Mouse (Mus musculus): ENCODE data around the gene Gata3. TPM values are rescaled to one million over a fixed set of nuclear protein-coding genes. Genes with fewer than 3 reads are reported as not detected.

Gata3 gene
- polyA plus RNA-seq, 1 experiment from 2014 or later: 103 TPM

GRCm38 (mm10) chr2:9881051-9881591 lies 8.7 kb downstream of the Gata3 start, which contains the start of gene 4930412O13Rik:
TSS of gene 4930412O13Rik (plus strand) at chr2:9881252.
- 0% methylated on average over 33 of the region's 35 CpGs for WGBS
- Histone ChIP-seq H3K4me3 (ENCODE audit: low read length) (peak within 1 kb of the TSS; percentile 55), H3K4me2 (replicated peaks; ENCODE audit: low read depth, low read length) (peak within 1 kb of the TSS; percentile 90), H3K4me1 (ENCODE audit: insufficient read depth, low read length) (peaks cover 25% of the 10 kb centered on the region; the same call in 1 of the 2 replicates), H3K27me3 (ENCODE audit: insufficient read depth, low read length) (peaks cover 75% of the 10 kb centered on the region), H3K36me3 (ENCODE audit: insufficient read depth, low read length) (no peaks in the 10 kb centered on the region), H3K9me3 (ENCODE audit: low read length) (no peaks in the 10 kb centered on the region), H3K9ac (replicated peaks; ENCODE audit: low read length) (peak within 1 kb of the TSS; percentile 68), H3K27ac (ENCODE audit: low read length) (peak within 1 kb of the TSS; percentile 81)
- ATAC-seq (ENCODE audit: low FRiP score, low TSS enrichment): no peak

- peaks cover 25% of the 10 kb centered on the region; the same call in 1 of the 2 replicates for H3K4me1 ChIP-seq (ENCODE audit: insufficient read depth, low read length)
- H3K36me3 ChIP-seq (ENCODE audit: insufficient read depth, low read length): no peaks in the 10 kb centered on the region
- peak overlapping the region; percentile 90 for H3K4me2 ChIP-seq (replicated peaks; ENCODE audit: low read depth, low read length)
- H3K4me3 ChIP-seq (ENCODE audit: low read length): peak overlapping the region; percentile 55
- no peaks in the 10 kb centered on the region for H3K9me3 ChIP-seq (ENCODE audit: low read length)
- peak overlapping the region; percentile 68 for H3K9ac ChIP-seq (replicated peaks; ENCODE audit: low read length)
- 7% methylated on average over 11 of the region's 11 CpGs for WGBS
- peak overlapping the region; percentile 81; the same call in 1 of the 2 replicates for H3K27ac ChIP-seq (ENCODE audit: low read length)
- no peak for ATAC-seq (ENCODE audit: low FRiP score, low TSS enrichment)
- H3K27me3 ChIP-seq (ENCODE audit: insufficient read depth, low read length): peaks cover 75% of the 10 kb centered on the region
Observed at GRCm38 (mm10) chr2:9880271-9880670, 9.6 kb downstream of the Gata3 start.

- peaks cover 75% of the 10 kb centered on the region for H3K27me3 ChIP-seq (ENCODE audit: insufficient read depth, low read length)
- under 1% methylated on average over 19 of the region's 21 CpGs for WGBS
- H3K9me3 ChIP-seq (ENCODE audit: low read length): no peaks in the 10 kb centered on the region
- peak overlapping the region; percentile 70 for H3K9ac ChIP-seq (replicated peaks; ENCODE audit: low read length)
- H3K4me1 ChIP-seq (ENCODE audit: insufficient read depth, low read length): peaks cover 25% of the 10 kb centered on the region; the same call in 1 of the 2 replicates
- H3K27ac ChIP-seq (ENCODE audit: low read length): peak overlapping the region; percentile 82
- peak overlapping the region; percentile 90 for H3K4me2 ChIP-seq (replicated peaks; ENCODE audit: low read depth, low read length)
- H3K4me3 ChIP-seq (ENCODE audit: low read length): peak overlapping the region; percentile 55
- no peaks in the 10 kb centered on the region for H3K36me3 ChIP-seq (ENCODE audit: insufficient read depth, low read length)
- peak; percentile 96 for ATAC-seq (ENCODE audit: low FRiP score, low TSS enrichment)
Observed at GRCm38 (mm10) chr2:9879493-9879892, 10.3 kb downstream of the Gata3 start.

- Histone ChIP-seq H3K4me2 (replicated peaks; ENCODE audit: low read depth, low read length) (peak overlapping the region; percentile 90), H3K36me3 (ENCODE audit: insufficient read depth, low read length) (no peaks in the 10 kb centered on the region), H3K27ac (ENCODE audit: low read length) (peak overlapping the region; percentile 82), H3K9me3 (ENCODE audit: low read length) (no peaks in the 10 kb centered on the region), H3K4me1 (ENCODE audit: insufficient read depth, low read length) (peaks cover 25% of the 10 kb centered on the region; the same call in 1 of the 2 replicates), H3K27me3 (ENCODE audit: insufficient read depth, low read length) (peaks cover 75% of the 10 kb centered on the region), H3K4me3 (ENCODE audit: low read length) (peak overlapping the region; percentile 55), H3K9ac (replicated peaks; ENCODE audit: low read length) (peak overlapping the region; percentile 70)
- WGBS: under 1% methylated on average over 22 of the region's 22 CpGs
- no peak for ATAC-seq (ENCODE audit: low FRiP score, low TSS enrichment)
Observed at GRCm38 (mm10) chr2:9879092-9879491, 10.7 kb downstream of the Gata3 start.

- H3K4me2 ChIP-seq (replicated peaks; ENCODE audit: low read depth, low read length): peak overlapping the region; percentile 90
- H3K4me1 ChIP-seq (ENCODE audit: insufficient read depth, low read length): peaks cover 25% of the 10 kb centered on the region; the same call in 1 of the 2 replicates
- no peaks in the 10 kb centered on the region for H3K9me3 ChIP-seq (ENCODE audit: low read length)
- no peaks in the 10 kb centered on the region for H3K36me3 ChIP-seq (ENCODE audit: insufficient read depth, low read length)
- H3K4me3 ChIP-seq (ENCODE audit: low read length): peak overlapping the region; percentile 55
- peaks cover 75% of the 10 kb centered on the region for H3K27me3 ChIP-seq (ENCODE audit: insufficient read depth, low read length)
- peak overlapping the region; percentile 85 for H3K27ac ChIP-seq (ENCODE audit: low read length)
- H3K9ac ChIP-seq (replicated peaks; ENCODE audit: low read length): peak overlapping the region; percentile 70
- under 1% methylated on average over 30 of the region's 33 CpGs for WGBS
- peak; percentile 64 for ATAC-seq (ENCODE audit: low FRiP score, low TSS enrichment)
Observed at GRCm38 (mm10) chr2:9878564-9879081, 11.2 kb downstream of the Gata3 start.

GRCm38 (mm10) chr2:9877966-9878563 lies 11.8 kb downstream of the Gata3 start:
- Histone ChIP-seq H3K4me1 (ENCODE audit: insufficient read depth, low read length) (peaks cover 25% of the 10 kb centered on the region; the same call in 1 of the 2 replicates), H3K9me3 (ENCODE audit: low read length) (no peaks in the 10 kb centered on the region), H3K36me3 (ENCODE audit: insufficient read depth, low read length) (no peaks in the 10 kb centered on the region), H3K27ac (ENCODE audit: low read length) (peak overlapping the region; percentile 85), H3K4me3 (ENCODE audit: low read length) (peak overlapping the region; percentile 55), H3K27me3 (ENCODE audit: insufficient read depth, low read length) (peaks cover 76% of the 10 kb centered on the region), H3K4me2 (replicated peaks; ENCODE audit: low read depth, low read length) (peak overlapping the region; percentile 90), H3K9ac (replicated peaks; ENCODE audit: low read length) (peak overlapping the region; percentile 70)
- under 1% methylated on average over 19 of the region's 19 CpGs for WGBS
- no peak for ATAC-seq (ENCODE audit: low FRiP score, low TSS enrichment)

- Histone ChIP-seq H3K9ac (replicated peaks; ENCODE audit: low read length) (peak overlapping the region; percentile 70), H3K4me1 (ENCODE audit: insufficient read depth, low read length) (peaks cover 23% of the 10 kb centered on the region; the same call in 1 of the 2 replicates), H3K27ac (ENCODE audit: low read length) (peak overlapping the region; percentile 81), H3K9me3 (ENCODE audit: low read length) (no peaks in the 10 kb centered on the region), H3K27me3 (ENCODE audit: insufficient read depth, low read length) (peaks cover 76% of the 10 kb centered on the region), H3K4me2 (replicated peaks; ENCODE audit: low read depth, low read length) (peak overlapping the region; percentile 90), H3K36me3 (ENCODE audit: insufficient read depth, low read length) (no peaks in the 10 kb centered on the region), H3K4me3 (ENCODE audit: low read length) (peak overlapping the region; percentile 55)
- no peak for ATAC-seq (ENCODE audit: low FRiP score, low TSS enrichment)
- WGBS: under 1% methylated on average over 35 of the region's 35 CpGs
Observed at GRCm38 (mm10) chr2:9877326-9877690, 12.5 kb downstream of the Gata3 start.

GRCm38 (mm10) chr2:9876621-9877325 lies 13.1 kb downstream of the Gata3 start:
- H3K9ac ChIP-seq (replicated peaks; ENCODE audit: low read length): peak overlapping the region; percentile 70
- H3K27ac ChIP-seq (ENCODE audit: low read length): peak overlapping the region; percentile 81
- 6% methylated on average over 31 of the region's 31 CpGs for WGBS
- ATAC-seq (ENCODE audit: low FRiP score, low TSS enrichment): no peak
- peaks cover 76% of the 10 kb centered on the region for H3K27me3 ChIP-seq (ENCODE audit: insufficient read depth, low read length)
- H3K4me3 ChIP-seq (ENCODE audit: low read length): peak overlapping the region; percentile 55
- no peaks in the 10 kb centered on the region for H3K9me3 ChIP-seq (ENCODE audit: low read length)
- H3K4me2 ChIP-seq (replicated peaks; ENCODE audit: low read depth, low read length): peak overlapping the region; percentile 90
- peaks cover 21% of the 10 kb centered on the region; the same call in 1 of the 2 replicates for H3K4me1 ChIP-seq (ENCODE audit: insufficient read depth, low read length)
- no peaks in the 10 kb centered on the region for H3K36me3 ChIP-seq (ENCODE audit: insufficient read depth, low read length)

GRCm38 (mm10) chr2:9875676-9876357 lies 14.0 kb downstream of the Gata3 start:
- peak overlapping the region; percentile 55 for H3K4me3 ChIP-seq (ENCODE audit: low read length)
- peak overlapping the region; percentile 70 for H3K9ac ChIP-seq (replicated peaks; ENCODE audit: low read length)
- peak overlapping the region; percentile 81 for H3K27ac ChIP-seq (ENCODE audit: low read length)
- peak overlapping the region; percentile 90 for H3K4me2 ChIP-seq (replicated peaks; ENCODE audit: low read depth, low read length)
- ATAC-seq (ENCODE audit: low FRiP score, low TSS enrichment): no peak
- peaks cover 12% of the 10 kb centered on the region; the same call in 1 of the 2 replicates for H3K4me1 ChIP-seq (ENCODE audit: insufficient read depth, low read length)
- 43% methylated on average over 12 of the region's 12 CpGs for WGBS
- no peaks in the 10 kb centered on the region for H3K36me3 ChIP-seq (ENCODE audit: insufficient read depth, low read length)
- H3K27me3 ChIP-seq (ENCODE audit: insufficient read depth, low read length): peaks cover 76% of the 10 kb centered on the region
- no peaks in the 10 kb centered on the region for H3K9me3 ChIP-seq (ENCODE audit: low read length)

All from kidney, embryonic 16.5 days (tissue).